Mouse (Mus musculus): ENCODE data around the gene Rap1gds1. TPM values are rescaled to one million over a fixed set of nuclear protein-coding genes. Genes with fewer than 3 reads are reported as not detected.

The Rap1gds1 gene
- polyA plus RNA-seq (2017; shearing (Covaris generic)) = 10 to 100 TPM; 80.3 to 82.9 TPM

DNA sequence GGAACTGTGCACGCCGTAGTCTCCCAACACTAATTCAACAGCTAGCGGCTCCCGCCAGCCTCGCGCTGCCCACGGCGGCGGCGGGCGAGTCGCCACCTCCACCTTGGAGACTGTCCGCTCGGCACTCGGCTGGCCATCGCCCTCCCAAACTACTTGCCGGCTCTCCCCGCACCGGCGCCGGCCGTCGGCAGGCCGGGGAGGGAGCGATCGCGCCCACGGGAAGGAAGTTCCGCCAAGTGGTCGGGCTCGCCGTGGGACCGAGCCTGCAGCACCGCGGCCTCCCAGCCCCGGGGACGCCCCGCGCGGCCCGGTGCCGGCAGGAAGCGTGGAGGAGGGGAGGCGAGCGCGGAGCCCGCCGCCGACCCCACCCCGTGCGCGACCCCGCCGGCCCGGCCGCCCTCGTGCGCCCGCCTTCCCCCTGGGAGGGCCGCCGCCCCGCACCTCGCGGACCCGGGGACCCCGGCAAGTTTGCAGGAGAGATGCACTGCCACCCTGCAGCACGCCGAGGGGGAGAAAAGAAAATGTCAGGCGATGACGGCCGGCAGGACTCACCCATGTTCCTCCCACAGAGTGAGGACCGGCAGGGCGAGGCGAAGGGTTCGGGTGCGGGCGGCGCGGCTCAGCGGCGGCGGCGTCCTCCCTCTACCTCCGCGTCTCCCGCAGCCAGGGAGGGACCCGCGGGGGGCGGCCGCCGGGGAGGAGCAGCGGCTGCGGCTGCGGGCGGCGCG, at the start of gene Rap1gds1:
Gene Rap1gds1, minus strand, starts transcription at position 718 of the 728 bp plus-strand sequence.
- peak; percentile 50 for ATAC-seq

DNA sequence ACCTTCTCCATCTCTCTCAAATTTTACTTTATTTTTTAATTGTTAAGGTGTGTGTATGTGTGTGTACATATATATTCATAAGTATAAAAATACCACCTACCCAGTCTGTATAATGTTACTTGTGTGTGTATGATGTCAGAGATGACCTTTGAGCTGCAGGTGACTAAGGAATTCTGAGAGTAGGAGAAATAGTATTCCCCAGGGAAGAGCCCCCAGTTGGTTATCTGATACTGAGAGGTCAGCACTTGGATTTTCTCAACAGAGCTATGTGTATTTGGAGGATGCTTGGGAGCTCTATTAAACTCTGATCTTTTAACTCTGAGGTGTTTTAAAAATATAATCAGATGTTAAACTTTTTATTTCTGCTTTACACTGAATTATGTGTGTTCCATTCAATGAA, 43.4 kb upstream of the Rap1gds1 start:
- no peak for ATAC-seq

DNA sequence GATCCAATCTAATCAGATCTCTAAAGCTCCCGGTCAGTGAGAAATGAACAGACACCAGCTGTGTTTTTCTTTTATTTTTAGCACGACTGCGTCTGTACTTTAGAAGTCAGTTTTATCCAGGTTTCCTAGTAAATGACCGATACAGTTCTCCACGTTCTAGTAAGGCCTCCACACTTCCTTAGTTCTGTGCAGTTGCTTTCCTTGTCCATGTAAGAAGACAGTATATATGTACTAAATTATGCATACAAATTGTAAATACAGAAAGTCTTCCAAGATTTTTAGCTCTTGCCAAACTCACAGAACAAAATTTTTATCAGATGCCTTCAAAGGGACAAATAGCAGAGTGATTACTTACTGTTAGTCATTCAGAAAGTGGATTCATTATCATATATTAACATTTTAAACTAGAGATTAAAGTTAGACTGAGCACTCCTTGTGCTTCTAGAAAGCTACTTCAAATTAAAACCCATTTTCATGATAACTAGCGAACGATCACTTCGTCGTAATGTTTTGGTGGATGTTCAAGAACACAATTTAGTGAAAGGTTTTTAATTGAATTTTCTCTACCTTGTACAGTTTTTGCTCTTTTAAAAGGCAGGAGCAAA, 41.8 kb upstream of the Rap1gds1 start:
- ATAC-seq = no peak

DNA sequence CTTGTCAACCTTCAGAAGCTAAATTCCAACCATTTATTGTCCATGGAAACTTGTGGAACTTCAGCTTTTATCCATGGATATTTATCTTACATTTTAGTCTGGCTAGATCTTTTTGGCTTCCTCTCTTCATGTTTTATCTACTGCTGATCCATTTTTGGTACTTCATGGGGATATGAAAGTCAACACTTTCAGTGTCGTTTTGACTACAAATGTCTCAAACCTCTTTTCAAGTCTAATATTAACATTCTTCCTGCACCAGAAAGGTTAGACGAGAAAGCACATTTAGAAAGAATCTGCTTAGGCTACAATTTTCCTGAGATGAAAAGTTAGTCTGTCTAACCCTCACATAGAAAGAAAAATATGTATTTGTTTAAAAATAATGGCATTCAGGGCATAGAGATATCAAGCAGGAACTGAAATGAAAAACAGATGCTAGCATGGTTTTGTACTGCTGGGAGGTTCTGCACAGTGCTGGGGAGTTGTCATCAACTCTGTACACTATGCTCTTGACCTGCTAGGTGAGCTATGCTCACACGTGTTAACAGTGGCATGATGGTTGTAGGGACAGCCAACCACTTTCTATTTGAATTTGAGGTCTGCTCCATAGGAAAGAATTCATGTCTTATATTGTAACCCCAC, 37.5 kb upstream of the Rap1gds1 start:
- ATAC-seq = no peak

- ATAC-seq = no peak
Measured at GRCm38 (mm10) chr3:139111877-139112276, 36.9 kb upstream of the Rap1gds1 start.

GRCm38 (mm10) chr3:139108176-139108575, 33.2 kb upstream of the Rap1gds1 start:
- no peak for ATAC-seq

DNA sequence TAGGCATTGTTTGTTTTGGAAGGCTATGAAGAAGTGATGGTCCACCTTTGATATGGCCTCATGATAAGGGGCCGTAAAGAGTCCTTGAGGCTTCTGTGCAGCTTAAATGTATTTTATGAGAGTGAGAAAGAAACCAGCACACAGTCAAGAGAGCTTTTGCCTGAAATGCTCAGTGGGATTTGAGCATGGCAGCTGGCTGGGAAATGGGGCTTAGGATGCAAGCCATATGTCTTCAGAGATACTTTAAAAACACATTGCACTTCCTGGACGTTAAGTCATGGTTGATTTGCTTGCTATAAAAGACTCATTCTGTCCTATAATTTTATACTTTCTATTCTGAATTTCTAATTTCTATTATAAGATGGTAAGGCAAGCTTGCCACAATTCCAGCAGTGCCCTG, 28.9 kb upstream of the Rap1gds1 start:
- ATAC-seq = no peak

DNA sequence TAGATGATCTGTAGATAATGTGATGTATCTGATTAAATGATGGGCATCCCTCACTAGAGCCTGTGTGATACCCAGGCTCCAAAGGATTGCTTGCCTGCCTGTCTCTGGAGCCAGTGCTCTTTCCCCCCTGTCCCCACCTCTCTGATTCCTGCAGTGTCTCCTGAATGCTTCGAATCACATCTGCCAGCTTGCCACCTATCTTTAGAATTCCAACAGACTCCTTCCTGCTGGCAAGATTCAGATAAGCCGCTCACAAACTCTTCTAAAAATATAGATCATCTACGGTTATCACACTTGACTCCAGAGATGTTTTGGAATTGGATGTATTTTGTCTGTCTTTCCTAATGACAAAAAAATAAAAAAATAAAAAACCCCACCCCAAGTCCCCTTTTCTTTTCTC, 28.3 kb upstream of the Rap1gds1 start:
- ATAC-seq = no peak

DNA sequence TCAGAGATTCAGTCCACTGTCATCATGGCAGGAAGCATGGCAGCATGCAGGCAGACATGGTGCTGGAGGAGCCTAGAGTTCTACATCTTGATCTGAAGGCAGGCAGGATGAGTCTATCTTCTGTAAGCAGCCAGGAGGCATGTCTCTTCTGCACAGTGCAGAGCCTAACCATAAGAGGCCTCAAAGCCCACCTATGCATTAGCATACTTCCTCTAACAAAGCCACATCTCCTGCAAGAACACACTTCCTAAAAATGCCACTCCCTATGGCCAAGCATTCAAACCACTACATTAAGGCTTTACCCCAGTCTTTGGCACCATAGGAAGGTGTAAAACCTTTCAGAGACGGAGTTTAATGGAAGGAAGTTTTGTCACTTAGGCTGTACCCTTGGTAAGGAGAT, 26.9 kb upstream of the Rap1gds1 start:
- ATAC-seq = no peak

- no peak for ATAC-seq
Measured at GRCm38 (mm10) chr3:139099284-139099683, 24.3 kb upstream of the Rap1gds1 start.

- ATAC-seq = no peak
Measured at GRCm38 (mm10) chr3:139095894-139096293, 20.9 kb upstream of the Rap1gds1 start.

- ATAC-seq = no peak
Measured at GRCm38 (mm10) chr3:139088526-139088925, 13.5 kb upstream of the Rap1gds1 start.

GRCm38 (mm10) chr3:139083778-139084539, 9.0 kb upstream of the Rap1gds1 start:
- ATAC-seq = no peak

GRCm38 (mm10) chr3:139079831-139080230, 4.8 kb upstream of the Rap1gds1 start:
- ATAC-seq = no peak

- no peak for ATAC-seq
Measured at GRCm38 (mm10) chr3:139078010-139078409, 3.0 kb upstream of the Rap1gds1 start.

GRCm38 (mm10) chr3:139076059-139076455, 1.1 kb upstream of the Rap1gds1 start:
- ATAC-seq = no peak

GRCm38 (mm10) chr3:139075333-139076058, 495 bp upstream of the Rap1gds1 start:
- peak; percentile 69 for ATAC-seq

DNA sequence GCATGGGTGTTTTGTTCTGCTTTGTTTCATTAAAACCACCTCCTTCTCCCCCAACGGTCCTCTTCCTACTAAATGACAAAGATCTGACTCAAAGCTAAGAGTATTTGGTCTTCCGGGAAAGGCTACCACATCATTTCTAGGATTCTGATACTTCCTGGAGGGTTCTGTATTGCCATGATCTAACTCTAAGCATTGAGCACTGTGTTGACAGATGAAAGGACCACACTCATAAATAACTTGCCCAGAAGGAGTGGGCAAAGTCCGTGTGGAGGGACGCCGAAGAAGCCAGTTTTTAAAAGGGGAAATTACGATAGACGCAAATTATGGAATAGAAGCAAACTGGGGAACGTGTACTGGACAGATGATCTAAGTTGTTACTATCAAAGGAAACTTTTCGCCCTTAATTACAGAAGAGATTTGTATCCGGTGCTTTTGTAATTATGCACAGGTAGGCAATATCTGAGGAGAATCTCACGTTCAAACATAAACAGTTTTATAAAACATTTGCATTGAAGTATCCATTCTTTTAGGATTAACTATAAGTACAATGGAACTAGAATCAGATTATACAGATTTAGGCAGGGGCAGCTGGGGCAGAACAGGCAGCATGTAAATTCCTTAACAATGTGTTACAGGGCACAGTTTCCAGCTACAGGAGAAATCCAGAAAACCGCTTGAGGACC, 1.1 kb downstream of the Rap1gds1 start:
- peak; percentile 12 for ATAC-seq

- ATAC-seq = no peak
Measured at GRCm38 (mm10) chr3:139069539-139069938, 5.5 kb downstream of the Rap1gds1 start.

DNA sequence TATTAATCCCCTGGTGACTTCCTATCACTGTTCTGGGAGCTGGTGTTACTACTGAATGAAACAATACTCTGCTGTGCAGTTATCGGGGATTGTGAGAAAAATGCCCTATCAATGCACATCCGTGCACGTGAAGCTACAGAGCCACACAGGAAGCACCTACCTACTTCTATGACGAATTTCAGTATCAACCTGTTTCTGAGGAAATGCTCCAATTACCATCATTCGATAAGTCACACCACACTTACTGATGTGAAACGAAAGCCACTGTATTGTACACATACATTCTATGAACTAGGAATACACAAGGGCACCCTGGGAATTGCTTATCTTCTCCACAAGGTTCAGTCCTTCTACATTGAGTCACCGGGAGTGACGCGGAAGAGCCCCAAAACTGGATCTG, 10.9 kb downstream of the Rap1gds1 start:
- peak; percentile 95 for ATAC-seq

DNA sequence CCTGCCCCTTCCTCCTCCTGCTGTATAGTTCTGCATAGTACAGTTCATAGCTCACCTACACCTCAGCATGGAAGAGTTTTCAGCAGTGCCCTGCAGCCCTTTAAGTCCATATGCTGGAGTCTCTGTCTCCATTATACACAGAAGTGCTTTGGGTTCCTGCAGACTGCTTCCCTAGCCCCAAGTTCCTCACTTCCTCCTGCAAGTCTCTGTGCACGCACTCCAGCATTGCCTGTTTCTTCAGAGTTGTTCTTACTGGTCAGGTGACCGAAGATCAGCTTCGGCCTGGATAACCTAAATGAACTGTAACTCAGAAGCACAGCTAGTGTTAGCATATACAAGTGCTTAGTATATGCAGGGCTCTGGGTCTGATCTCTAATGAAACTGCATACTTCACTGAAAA, 12.9 kb downstream of the Rap1gds1 start:
- ATAC-seq = no peak

All from CD4-positive, CD25-positive, alpha-beta regulatory T cell, adult 4 months (primary cell).